Mouse (Mus musculus) gastrocnemius, postnatal 10 days (tissue): ENCODE measurements at regions not wholly inside any gene's neighbourhood (a gene's known extent, or its start where the extent isn't known, plus 50 kb on each side); places are given as distances from the start of the nearest gene placed in this dataset.

Experiments used
- DNase-seq: peaks from one replicate; pipeline ENCODE4 v3.0.0; 2021; ENCODE audit warnings: mixed read lengths

- DNase-seq: no peak
Observed at GRCm38 (mm10) chr1:75890636-75891276, 344.7 kb downstream of the Slc4a3 start.

- DNase-seq: no peak
Observed at GRCm38 (mm10) chr1:75895550-75895949, 349.5 kb downstream of the Slc4a3 start.

GRCm38 (mm10) chr1:75901146-75901545 lies 355.1 kb downstream of the Slc4a3 start:
- no peak for DNase-seq

- DNase-seq: no peak
Observed at GRCm38 (mm10) chr1:75905699-75906470, 359.8 kb downstream of the Slc4a3 start.

- no peak for DNase-seq
Observed at GRCm38 (mm10) chr1:75915311-75915710, 369.2 kb downstream of the Slc4a3 start.

- no peak for DNase-seq
Observed at GRCm38 (mm10) chr1:75916181-75916580, 370.1 kb downstream of the Slc4a3 start.

GRCm38 (mm10) chr1:75919134-75919533 lies 373.1 kb downstream of the Slc4a3 start:
- no peak for DNase-seq

GRCm38 (mm10) chr1:75925046-75925445 lies 379.0 kb downstream of the Slc4a3 start:
- peak; percentile 11 for DNase-seq

GRCm38 (mm10) chr1:75925802-75926201 lies 379.7 kb downstream of the Slc4a3 start:
- peak; percentile 98 for DNase-seq

- no peak for DNase-seq
Observed at GRCm38 (mm10) chr1:75931852-75932251, 385.8 kb downstream of the Slc4a3 start.

- DNase-seq: peak; percentile 36
Observed at GRCm38 (mm10) chr1:75933831-75934230, 387.8 kb downstream of the Slc4a3 start.

- no peak for DNase-seq
Observed at GRCm38 (mm10) chr1:75934761-75935160, 388.7 kb downstream of the Slc4a3 start.

GRCm38 (mm10) chr1:75935866-75936265 lies 389.8 kb downstream of the Slc4a3 start:
- no peak for DNase-seq

- peak; percentile 13 for DNase-seq
Observed at GRCm38 (mm10) chr1:75936596-75936995, 390.5 kb downstream of the Slc4a3 start.

- no peak for DNase-seq
Observed at GRCm38 (mm10) chr1:75937331-75937730, 391.3 kb downstream of the Slc4a3 start.

GRCm38 (mm10) chr1:75946290-75946839 lies 400.3 kb downstream of the Slc4a3 start:
- DNase-seq: no peak

- DNase-seq: no peak
Observed at GRCm38 (mm10) chr1:75978203-75978986, 432.3 kb downstream of the Slc4a3 start.

GRCm38 (mm10) chr1:75983057-75983456 lies 437.0 kb downstream of the Slc4a3 start:
- DNase-seq: no peak

GRCm38 (mm10) chr1:75983487-75983886 lies 437.4 kb downstream of the Slc4a3 start:
- no peak for DNase-seq

- no peak for DNase-seq
Observed at GRCm38 (mm10) chr1:75988496-75988895, 442.4 kb downstream of the Slc4a3 start.

GRCm38 (mm10) chr1:75992039-75992438 lies 446.0 kb downstream of the Slc4a3 start:
- no peak for DNase-seq

GRCm38 (mm10) chr1:75997222-75997621 lies 451.2 kb downstream of the Slc4a3 start:
- no peak for DNase-seq

- peak; percentile 16 for DNase-seq
Observed at GRCm38 (mm10) chr1:76001124-76001523, 455.1 kb downstream of the Slc4a3 start.
